Mouse (Mus musculus) splenic B cell, adult 2 months (primary cell): ENCODE data around the gene Olfr1392.
"Not testable (repeated sequence)": the region's sequence is repeated elsewhere in the genome, so short reads cannot be mapped to it uniquely, and the experiment has no call there.

ENCODE experiments used
- DNase-seq: peaks from one replicate; pipeline ENCODE4 v3.0.0-alpha.2; 2011; ENCODE audit warnings: low read depth, low spot score
- H3K27me3 ChIP-seq: 2 replicates; pipeline ENCODE4 v1.6.1; 2012; ENCODE audit warnings: mild to moderate bottlenecking, low read length, moderate library complexity, mixed read lengths; ENCODE audit not compliant: control insufficient read depth, poor library complexity, insufficient read depth, severe bottlenecking
- H3K36me3 ChIP-seq: 2 replicates; pipeline ENCODE4 v1.6.1; 2012; ENCODE audit warnings: mild to moderate bottlenecking, low read length, moderate library complexity, mixed read lengths; ENCODE audit not compliant: control insufficient read depth, poor library complexity, insufficient read depth, severe bottlenecking

Olfr1392 gene

GRCm38 (mm10) chr11:49284982-49285381 is at the start of gene Olfr1392:
Gene Olfr1392, plus strand, starts transcription at chr11:49285282.
- not testable (repeated sequence) for H3K27me3 ChIP-seq, DNase-seq, H3K36me3 ChIP-seq

- Histone ChIP-seq H3K36me3 (no peaks in the 10 kb centered on the region), H3K27me3 (no peaks in the 10 kb centered on the region)
- peak; percentile 15 for DNase-seq
Observed at GRCm38 (mm10) chr11:49235459-49236207, 49.4 kb upstream of the Olfr1392 start.

DNA sequence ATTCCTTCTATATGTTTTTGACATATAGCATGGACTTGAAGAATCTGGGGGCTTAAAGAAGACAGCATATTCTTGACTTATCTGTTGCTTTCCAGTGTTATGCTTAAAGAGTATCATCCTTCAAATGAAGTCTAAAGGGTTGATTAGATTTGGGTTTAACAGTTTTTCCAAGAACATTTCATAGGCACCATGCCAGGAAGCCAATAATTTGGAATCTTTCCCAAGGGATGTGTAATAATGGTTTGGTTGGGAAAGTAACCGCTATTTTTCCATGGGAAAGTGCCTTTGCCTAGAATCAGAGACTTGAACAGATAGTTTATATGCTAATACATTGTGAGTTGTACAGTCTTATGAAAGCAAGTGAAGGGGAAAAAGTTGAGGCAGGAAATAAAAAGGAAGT is 48.2 kb upstream of the Olfr1392 start:
- Histone ChIP-seq H3K27me3 (no peaks in the 10 kb centered on the region), H3K36me3 (no peaks in the 10 kb centered on the region)
- DNase-seq = no peak

GRCm38 (mm10) chr11:49237532-49237931 is 47.5 kb upstream of the Olfr1392 start:
- no peaks in the 10 kb centered on the region for H3K27me3 ChIP-seq
- no peaks in the 10 kb centered on the region for H3K36me3 ChIP-seq
- peak; percentile 49 for DNase-seq

DNA sequence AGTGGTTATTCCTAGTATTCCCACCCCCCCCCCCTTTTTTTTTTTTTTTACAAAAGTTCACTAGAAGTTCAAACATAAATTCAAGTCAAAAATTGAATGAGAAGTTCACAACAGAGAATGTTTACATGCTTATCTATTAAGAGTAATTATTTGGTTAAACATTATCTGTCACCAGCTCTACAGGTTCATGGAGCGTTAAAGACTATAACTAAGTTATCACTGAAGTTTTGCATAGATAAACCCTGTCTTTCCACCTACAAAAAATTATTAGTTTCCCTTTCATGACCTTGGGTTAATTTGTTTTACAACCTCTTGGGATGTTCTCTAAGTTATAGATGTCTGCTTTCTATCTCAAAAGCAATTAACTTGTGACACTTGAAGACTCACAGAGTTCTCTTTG is 44.8 kb upstream of the Olfr1392 start:
- H3K27me3 ChIP-seq = no peaks in the 10 kb centered on the region
- no peak for DNase-seq

DNA sequence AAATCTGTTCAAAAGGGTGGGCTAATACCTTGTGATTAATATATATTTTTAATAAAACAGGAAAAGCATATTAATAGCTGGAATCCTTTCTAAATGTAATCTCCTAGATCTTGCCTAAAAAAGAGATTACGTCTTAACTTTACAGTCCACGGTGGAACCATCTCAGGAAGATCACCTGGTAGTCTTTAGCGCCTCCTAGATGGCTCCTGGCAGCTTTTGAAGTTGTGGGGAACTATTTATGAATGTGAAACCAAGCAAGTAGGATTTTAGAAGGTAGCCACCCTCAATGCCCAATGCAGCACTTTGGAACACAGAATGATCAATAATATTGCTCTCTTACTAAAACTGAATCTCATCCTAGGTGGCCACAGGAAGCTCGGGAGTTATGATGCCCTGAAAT is 44.2 kb upstream of the Olfr1392 start:
- Histone ChIP-seq H3K27me3 (no peaks in the 10 kb centered on the region), H3K36me3 (no peaks in the 10 kb centered on the region)
- DNase-seq = peak; percentile 62

More for the DNA sequence above, 44.8 kb upstream of the Olfr1392 start:
- H3K36me3 ChIP-seq = no peaks in the 10 kb centered on the region

DNA sequence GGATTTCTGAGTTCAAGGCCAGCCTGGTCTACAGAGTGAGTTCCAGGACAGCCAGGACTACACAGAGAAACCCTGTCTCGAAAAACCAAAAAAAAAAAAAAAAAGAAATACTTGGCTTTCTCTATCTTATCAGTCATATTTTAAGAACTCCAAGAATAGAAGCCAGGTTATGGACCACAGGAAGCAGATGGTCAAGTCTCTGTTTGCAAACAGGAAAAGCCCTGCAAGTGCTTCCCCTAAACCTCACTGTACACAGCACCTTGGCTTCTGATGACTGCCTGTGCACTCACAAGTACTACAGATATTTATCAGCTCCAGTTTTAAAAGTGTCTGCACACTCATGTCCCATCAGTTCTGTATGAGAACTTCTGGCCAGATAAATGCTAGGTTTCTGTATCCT is 43.6 kb upstream of the Olfr1392 start:
- DNase-seq = peak; percentile 40
- no peaks in the 10 kb centered on the region for H3K27me3 ChIP-seq
- H3K36me3 ChIP-seq = no peaks in the 10 kb centered on the region

DNA sequence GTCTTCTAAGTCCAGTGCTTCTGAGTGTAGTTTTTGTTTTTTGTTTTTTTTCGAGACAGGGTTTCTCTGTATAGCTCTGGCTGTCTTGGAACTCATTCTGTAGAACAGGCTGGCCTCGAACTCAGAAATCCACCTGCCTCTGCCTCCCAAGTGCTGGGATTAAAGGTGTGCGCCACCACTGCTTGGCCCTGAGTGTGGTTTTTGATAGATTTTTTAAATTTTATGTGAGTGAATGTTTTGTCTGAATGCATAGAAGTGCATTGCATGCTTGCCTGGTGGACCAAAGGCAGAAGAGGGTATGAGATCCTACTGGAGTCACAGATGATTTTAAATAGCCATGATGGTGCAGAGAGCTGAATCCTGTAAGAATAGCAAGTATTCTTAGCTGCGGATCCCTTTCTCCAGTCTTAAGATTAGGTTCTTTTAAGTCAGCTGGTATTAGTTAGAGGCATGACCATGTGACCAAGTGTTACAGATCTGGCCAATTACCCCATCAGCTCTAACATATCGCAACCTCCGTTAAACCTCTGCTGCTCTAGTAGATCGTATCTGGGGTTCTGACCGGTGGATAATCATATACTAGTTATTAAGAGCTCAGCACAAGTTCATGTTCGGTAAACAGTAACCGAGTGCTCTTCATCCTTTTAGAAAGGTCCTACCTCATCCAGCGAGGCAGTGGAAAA is 42.0 kb upstream of the Olfr1392 start:
- Histone ChIP-seq H3K27me3 (no peaks in the 10 kb centered on the region), H3K36me3 (no peaks in the 10 kb centered on the region; the same call in 1 of the 2 replicates)
- no peak for DNase-seq

DNA sequence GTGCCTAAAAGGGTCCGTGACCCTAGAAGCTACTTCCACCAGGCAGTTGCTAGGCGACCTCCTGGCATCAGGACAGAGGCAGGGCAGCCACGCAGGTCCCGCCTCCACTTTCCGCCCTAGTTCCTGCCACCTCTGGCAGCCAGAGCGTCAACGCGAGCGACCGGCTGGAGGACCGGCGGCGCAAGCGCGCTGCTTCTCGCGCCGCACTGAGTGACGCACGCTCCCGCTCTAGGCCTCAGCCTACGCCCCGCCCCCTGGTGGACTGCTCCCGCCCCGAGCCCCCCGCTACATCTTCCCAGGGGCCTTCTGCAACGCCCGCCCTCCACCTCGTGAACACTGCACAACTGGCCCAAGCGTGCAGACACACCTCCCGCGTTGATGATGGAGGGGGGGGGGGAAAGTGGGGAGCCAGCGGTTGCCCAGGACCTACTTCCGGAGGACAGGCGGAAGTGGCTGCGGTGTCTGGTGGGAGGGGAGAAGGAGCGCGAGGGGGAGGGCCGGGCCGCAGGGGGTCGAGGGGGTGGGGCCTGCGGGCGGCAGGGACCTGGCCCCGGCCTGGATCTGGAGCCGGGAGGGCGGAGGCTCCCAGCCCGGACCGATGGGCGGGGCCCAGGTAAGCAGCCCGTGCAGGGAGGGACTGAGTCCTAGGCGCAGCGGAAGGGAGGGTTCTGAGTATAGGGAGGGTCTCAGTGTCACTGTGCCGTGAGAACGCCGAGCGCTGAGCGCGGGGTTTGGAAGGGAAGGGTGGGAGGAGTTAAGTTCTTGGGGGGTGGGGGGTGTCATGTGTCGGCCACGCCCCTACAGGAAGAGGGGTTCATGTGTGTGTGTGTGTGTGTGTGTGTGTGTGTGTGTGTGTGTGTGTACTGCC is 41.1 kb upstream of the Olfr1392 start, which contains the start of gene Mgat1:
TSS of gene Mgat1 (plus strand) at position 465 of the 868 bp plus-strand sequence.
- Histone ChIP-seq H3K36me3 (no peaks in the 10 kb centered on the region; the same call in 1 of the 2 replicates), H3K27me3 (no peaks in the 10 kb centered on the region)
- DNase-seq = peak; percentile 98

DNA sequence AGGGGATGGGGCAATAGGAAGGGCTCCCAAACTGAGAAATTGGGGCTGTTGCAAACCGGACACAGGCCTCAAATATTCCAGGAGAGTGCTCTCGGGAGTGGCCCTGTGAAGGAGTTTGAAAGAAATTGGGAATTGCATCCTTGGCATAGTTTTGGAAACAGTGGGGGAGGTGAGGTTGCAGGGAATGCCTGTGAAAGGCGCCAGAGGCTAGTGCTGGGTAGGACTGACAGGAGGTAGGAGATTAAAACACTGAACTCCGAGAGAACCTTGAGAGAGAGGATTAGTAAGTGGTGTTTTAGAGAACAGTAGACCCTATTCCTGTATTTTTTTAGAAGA is 40.5 kb upstream of the Olfr1392 start:
- DNase-seq = no peak
- Histone ChIP-seq H3K36me3 (no peaks in the 10 kb centered on the region; the same call in 1 of the 2 replicates), H3K27me3 (no peaks in the 10 kb centered on the region)

DNA sequence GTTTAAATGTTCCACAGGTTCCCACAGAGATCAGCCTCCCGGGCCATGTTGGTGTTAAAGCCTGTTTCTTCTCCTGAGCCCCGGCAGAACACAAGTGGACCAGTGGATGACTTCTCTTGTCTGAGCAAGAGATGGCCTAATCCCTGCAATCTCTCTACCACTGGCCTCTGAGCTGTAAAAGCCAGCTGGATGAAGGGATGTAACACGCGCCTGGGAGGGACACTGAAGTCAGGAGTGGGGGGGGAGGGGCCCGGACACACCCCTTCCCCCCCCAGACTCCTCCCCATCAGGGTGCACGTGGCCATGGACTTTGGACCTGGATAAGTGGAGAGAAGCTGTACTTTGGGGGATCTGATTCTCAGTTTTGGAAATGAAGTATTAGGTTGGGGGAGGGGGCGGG is 39.9 kb upstream of the Olfr1392 start:
- peak; percentile 43 for DNase-seq
- Histone ChIP-seq H3K27me3 (no peaks in the 10 kb centered on the region), H3K36me3 (no peaks in the 10 kb centered on the region; the same call in 1 of the 2 replicates)

DNA sequence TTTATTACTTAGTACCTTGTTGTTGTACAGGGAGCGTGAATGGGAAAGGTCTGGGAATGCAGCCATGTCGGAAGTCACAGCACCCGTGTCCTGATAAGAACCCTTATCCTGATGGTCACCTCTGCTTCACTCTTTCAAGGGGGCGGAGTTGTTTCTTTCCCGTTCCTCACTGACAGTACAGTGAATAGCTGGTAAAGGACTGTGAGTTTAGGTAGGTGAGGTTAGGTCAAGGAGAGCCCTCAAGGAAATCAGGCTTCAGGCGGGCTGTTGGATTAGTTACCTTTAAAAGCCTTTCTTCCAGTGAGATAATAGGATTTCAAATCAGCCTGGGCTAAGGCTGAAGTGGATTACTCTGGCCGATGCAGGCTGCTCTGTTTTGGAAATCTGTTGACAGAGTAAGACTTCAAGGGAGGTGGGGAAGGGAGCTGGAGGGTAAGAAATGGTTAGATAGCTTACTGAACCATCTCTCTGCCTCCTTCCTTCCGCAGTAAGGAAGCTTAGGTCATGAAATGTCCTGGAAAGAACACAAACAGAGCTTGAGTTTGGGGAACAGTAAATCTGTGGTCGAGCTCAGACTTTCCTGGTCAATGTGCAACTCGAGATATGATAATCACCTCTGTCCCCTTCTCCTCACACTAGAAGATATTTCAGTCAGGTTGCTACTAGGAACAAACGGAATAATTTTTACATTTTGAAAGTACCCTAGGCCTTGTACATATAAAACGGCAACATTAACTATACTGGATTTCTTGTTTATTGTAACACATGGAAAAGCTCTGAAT is 39.3 kb upstream of the Olfr1392 start:
- DNase-seq = no peak
- no peaks in the 10 kb centered on the region; the same call in 1 of the 2 replicates for H3K36me3 ChIP-seq
- H3K27me3 ChIP-seq = no peaks in the 10 kb centered on the region

DNA sequence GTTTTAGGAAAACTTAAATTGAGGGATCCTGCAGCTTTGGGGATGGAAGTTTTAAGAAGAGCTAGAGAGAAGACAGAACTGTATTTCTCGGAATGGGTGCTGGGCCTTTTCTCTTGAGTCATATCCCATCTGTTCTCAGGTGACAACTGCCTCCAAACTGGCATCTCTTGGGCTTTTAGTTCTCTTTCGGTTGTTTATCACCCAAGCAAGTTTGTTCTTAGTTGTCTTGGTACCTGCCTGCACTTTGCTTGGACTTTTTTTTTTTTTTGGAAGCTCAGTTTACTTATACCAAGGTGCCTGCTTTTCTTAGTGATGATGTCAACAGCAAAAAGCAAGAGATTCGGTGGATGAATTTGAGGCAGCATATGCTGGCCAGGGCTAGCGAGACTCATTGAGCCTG is 38.6 kb upstream of the Olfr1392 start:
- no peak for DNase-seq
- Histone ChIP-seq H3K27me3 (no peaks in the 10 kb centered on the region), H3K36me3 (no peaks in the 10 kb centered on the region; the same call in 1 of the 2 replicates)

GRCm38 (mm10) chr11:49247255-49247654 is 37.8 kb upstream of the Olfr1392 start:
- Histone ChIP-seq H3K27me3 (no peaks in the 10 kb centered on the region), H3K36me3 (no peaks in the 10 kb centered on the region; the same call in 1 of the 2 replicates)
- DNase-seq = peak; percentile 50
